Mouse (Mus musculus): Measurements from ENCODE around the gene Fam166a.

Gene Fam166a

GRCm38 (mm10) chr2:25217666-25218065 lies 879 bp upstream of the Fam166a start:
- no peak for ATAC-seq (ENCODE audit: insufficient number of reproducible peaks, low FRiP score, low TSS enrichment)

GRCm38 (mm10) chr2:25221331-25221772 lies 2.8 kb downstream of the Fam166a start:
- ATAC-seq (ENCODE audit: insufficient number of reproducible peaks, low FRiP score, low TSS enrichment): no peak

- ATAC-seq (ENCODE audit: insufficient number of reproducible peaks, low FRiP score, low TSS enrichment): peak; percentile 23; the same call in 1 of the 2 replicates
Measured at GRCm38 (mm10) chr2:25223681-25224491, 5.3 kb downstream of the Fam166a start.

GRCm38 (mm10) chr2:25224492-25224765 lies 5.9 kb downstream of the Fam166a start, which contains the start of gene Tubb4b:
Gene Tubb4b (minus strand): TSS chr2:25224702.
- no peak for ATAC-seq (ENCODE audit: insufficient number of reproducible peaks, low FRiP score, low TSS enrichment)

GRCm38 (mm10) chr2:25224766-25225752 lies 6.5 kb downstream of the Fam166a start:
- peak; percentile 88 for ATAC-seq (ENCODE audit: insufficient number of reproducible peaks, low FRiP score, low TSS enrichment)

- ATAC-seq (ENCODE audit: insufficient number of reproducible peaks, low FRiP score, low TSS enrichment): no peak
Measured at GRCm38 (mm10) chr2:25225811-25226379, 7.3 kb downstream of the Fam166a start.

GRCm38 (mm10) chr2:25226864-25227263 lies 8.3 kb downstream of the Fam166a start:
- no peak for ATAC-seq (ENCODE audit: insufficient number of reproducible peaks, low FRiP score, low TSS enrichment)

GRCm38 (mm10) chr2:25227406-25227805 lies 8.9 kb downstream of the Fam166a start:
- ATAC-seq (ENCODE audit: insufficient number of reproducible peaks, low FRiP score, low TSS enrichment): no peak

GRCm38 (mm10) chr2:25228431-25228889 lies 9.9 kb downstream of the Fam166a start:
- peak; percentile 51 for ATAC-seq (ENCODE audit: insufficient number of reproducible peaks, low FRiP score, low TSS enrichment)

- ATAC-seq (ENCODE audit: insufficient number of reproducible peaks, low FRiP score, low TSS enrichment): no peak
Measured at GRCm38 (mm10) chr2:25228995-25229530, 10.5 kb downstream of the Fam166a start.

- ATAC-seq (ENCODE audit: insufficient number of reproducible peaks, low FRiP score, low TSS enrichment): no peak
Measured at GRCm38 (mm10) chr2:25229582-25229981, 11.0 kb downstream of the Fam166a start.

- ATAC-seq (ENCODE audit: insufficient number of reproducible peaks, low FRiP score, low TSS enrichment): no peak
Measured at GRCm38 (mm10) chr2:25230581-25230980, 12.0 kb downstream of the Fam166a start.

GRCm38 (mm10) chr2:25231038-25231437 lies 12.5 kb downstream of the Fam166a start:
- no peak for ATAC-seq (ENCODE audit: insufficient number of reproducible peaks, low FRiP score, low TSS enrichment)

GRCm38 (mm10) chr2:25233421-25233820 lies 14.9 kb downstream of the Fam166a start:
- no peak for ATAC-seq (ENCODE audit: insufficient number of reproducible peaks, low FRiP score, low TSS enrichment)

GRCm38 (mm10) chr2:25234050-25234449 lies 15.5 kb downstream of the Fam166a start, which contains the start of gene Slc34a3:
Gene Slc34a3 (minus strand): TSS chr2:25234364.
- no peak for ATAC-seq (ENCODE audit: insufficient number of reproducible peaks, low FRiP score, low TSS enrichment)

GRCm38 (mm10) chr2:25234551-25235220 lies 16.1 kb downstream of the Fam166a start:
- no peak for ATAC-seq (ENCODE audit: insufficient number of reproducible peaks, low FRiP score, low TSS enrichment)

- ATAC-seq (ENCODE audit: insufficient number of reproducible peaks, low FRiP score, low TSS enrichment): no peak
Measured at GRCm38 (mm10) chr2:25236614-25237013, 18.1 kb downstream of the Fam166a start, which contains the start of gene Rnf224. Gene Rnf224 (minus strand): TSS chr2:25236787.

GRCm38 (mm10) chr2:25237522-25237921 lies 19.0 kb downstream of the Fam166a start:
- ATAC-seq (ENCODE audit: insufficient number of reproducible peaks, low FRiP score, low TSS enrichment): no peak

- no peak for ATAC-seq (ENCODE audit: insufficient number of reproducible peaks, low FRiP score, low TSS enrichment)
Measured at GRCm38 (mm10) chr2:25238106-25238505, 19.6 kb downstream of the Fam166a start.

GRCm38 (mm10) chr2:25239766-25240165 lies 21.2 kb downstream of the Fam166a start:
- ATAC-seq (ENCODE audit: insufficient number of reproducible peaks, low FRiP score, low TSS enrichment): no peak

Data from cerebellum, adult (tissue).